Mouse (Mus musculus): ENCODE measurements at regions not wholly inside any gene's neighbourhood (a gene's known extent, or its start where the extent isn't known, plus 50 kb on each side); places are given as distances from the start of the nearest gene placed in this dataset.

DNA sequence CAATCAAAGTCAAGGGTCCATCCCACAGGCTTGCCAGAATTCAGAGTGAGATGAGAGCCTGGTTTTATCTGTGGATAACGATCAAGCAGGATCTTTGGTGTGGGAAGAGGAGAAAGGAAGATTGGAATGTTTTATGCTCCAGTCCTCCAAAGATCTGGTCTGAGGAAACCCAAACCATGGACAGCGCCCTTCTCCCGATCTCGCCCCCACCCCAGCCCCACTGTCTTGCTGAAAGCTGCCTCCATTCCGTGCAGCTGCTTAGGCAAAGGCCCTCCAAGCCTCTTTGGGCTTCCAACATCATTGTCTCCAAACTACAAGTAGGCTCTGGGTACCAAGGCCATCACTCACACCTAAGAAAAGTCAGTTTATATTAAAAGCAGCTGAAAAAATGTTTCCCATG lies 519.1 kb upstream of the Gulo start:
- no peak overlapping the region for H3K27ac ChIP-seq (ENCODE audit: low read depth, low read length)
- 40% methylated on average over 5 of the region's 5 CpGs for WGBS
- no peak overlapping the region for H3K4me3 ChIP-seq (ENCODE audit: low read length)
- no peaks in the 10 kb centered on the region for H3K36me3 ChIP-seq (ENCODE audit: control insufficient read depth, insufficient read depth, low read length)
- no peak overlapping the region for H3K4me2 ChIP-seq (ENCODE audit: low read length)
- no peaks in the 10 kb centered on the region for H3K9me3 ChIP-seq (ENCODE audit: control insufficient read depth, low read length)
- no peak overlapping the region for H3K9ac ChIP-seq (ENCODE audit: low read depth, low read length)
- no peak for ATAC-seq
- peaks cover under 1% of the 10 kb centered on the region; the same call in 1 of the 2 replicates for H3K4me1 ChIP-seq (ENCODE audit: control insufficient read depth, insufficient read depth, low read depth, low read length)
- H3K27me3 ChIP-seq (replicated peaks; ENCODE audit: control insufficient read depth, insufficient read depth, low read length) = no peaks in the 10 kb centered on the region

GRCm38 (mm10) chr14:66527061-66527460 lies 518.1 kb upstream of the Gulo start:
- H3K27me3 ChIP-seq (replicated peaks; ENCODE audit: control insufficient read depth, insufficient read depth, low read length) = no peaks in the 10 kb centered on the region
- no peak overlapping the region for H3K27ac ChIP-seq (ENCODE audit: low read depth, low read length)
- H3K36me3 ChIP-seq (ENCODE audit: control insufficient read depth, insufficient read depth, low read length) = no peaks in the 10 kb centered on the region
- ATAC-seq = no peak
- no peaks in the 10 kb centered on the region for H3K9me3 ChIP-seq (ENCODE audit: control insufficient read depth, low read length)
- H3K4me1 ChIP-seq (ENCODE audit: control insufficient read depth, insufficient read depth, low read depth, low read length) = peaks cover 9% of the 10 kb centered on the region
- no peak overlapping the region for H3K4me3 ChIP-seq (ENCODE audit: low read length)
- no peak overlapping the region for H3K9ac ChIP-seq (ENCODE audit: low read depth, low read length)
- WGBS = 72% methylated on average over 6 of the region's 6 CpGs
- H3K4me2 ChIP-seq (ENCODE audit: low read length) = no peak overlapping the region

DNA sequence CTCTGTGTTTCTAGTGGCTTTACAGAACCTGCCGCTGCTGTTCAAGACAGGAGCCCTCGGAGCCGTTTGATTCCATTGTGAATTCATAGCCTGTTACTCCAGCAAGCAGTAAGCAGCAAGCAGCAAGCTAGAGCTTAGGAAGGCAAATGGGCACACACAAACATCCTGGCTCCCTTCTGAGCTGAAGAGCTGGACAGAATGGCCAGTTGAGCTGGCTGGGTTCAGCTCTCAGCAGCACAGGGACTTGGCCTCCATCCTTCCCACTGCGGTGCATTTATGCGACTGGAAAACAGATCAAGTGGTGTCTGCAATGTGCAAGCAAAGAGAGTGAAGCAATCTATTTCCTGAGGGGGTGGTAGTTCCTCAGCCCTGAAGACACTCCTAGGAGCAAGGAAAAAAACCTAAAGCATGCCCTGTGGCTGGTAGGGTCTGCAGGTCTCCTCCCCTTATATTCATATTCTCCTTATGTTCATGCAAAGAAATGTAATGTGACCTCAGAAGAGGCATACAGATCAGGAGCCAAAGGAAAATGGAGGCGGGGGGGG lies 513.9 kb upstream of the Gulo start:
- H3K4me3 ChIP-seq (ENCODE audit: low read length) = no peak overlapping the region
- no peaks in the 10 kb centered on the region for H3K27me3 ChIP-seq (replicated peaks; ENCODE audit: control insufficient read depth, insufficient read depth, low read length)
- peaks cover 11% of the 10 kb centered on the region for H3K4me1 ChIP-seq (ENCODE audit: control insufficient read depth, insufficient read depth, low read depth, low read length)
- peak; percentile 74 for ATAC-seq
- no peaks in the 10 kb centered on the region for H3K36me3 ChIP-seq (ENCODE audit: control insufficient read depth, insufficient read depth, low read length)
- no peak overlapping the region for H3K4me2 ChIP-seq (ENCODE audit: low read length)
- peak overlapping the region; percentile 48 for H3K27ac ChIP-seq (ENCODE audit: low read depth, low read length)
- 48% methylated on average over 6 of the region's 6 CpGs for WGBS
- H3K9ac ChIP-seq (ENCODE audit: low read depth, low read length) = peak overlapping the region; percentile 40; the same call in 1 of the 2 replicates
- no peaks in the 10 kb centered on the region for H3K9me3 ChIP-seq (ENCODE audit: control insufficient read depth, low read length)

- Histone ChIP-seq H3K27ac (ENCODE audit: low read depth, low read length) (peak overlapping the region; percentile 48; the same call in 1 of the 2 replicates), H3K4me2 (ENCODE audit: low read length) (no peak overlapping the region), H3K9me3 (ENCODE audit: control insufficient read depth, low read length) (no peaks in the 10 kb centered on the region), H3K4me1 (ENCODE audit: control insufficient read depth, insufficient read depth, low read depth, low read length) (peaks cover 11% of the 10 kb centered on the region), H3K9ac (ENCODE audit: low read depth, low read length) (no peak overlapping the region), H3K4me3 (ENCODE audit: low read length) (no peak overlapping the region), H3K27me3 (replicated peaks; ENCODE audit: control insufficient read depth, insufficient read depth, low read length) (no peaks in the 10 kb centered on the region), H3K36me3 (ENCODE audit: control insufficient read depth, insufficient read depth, low read length) (no peaks in the 10 kb centered on the region)
- WGBS = 57% methylated on average over 7 of the region's 7 CpGs
- ATAC-seq = no peak
Observed at GRCm38 (mm10) chr14:66521836-66522629, 513.0 kb upstream of the Gulo start.

DNA sequence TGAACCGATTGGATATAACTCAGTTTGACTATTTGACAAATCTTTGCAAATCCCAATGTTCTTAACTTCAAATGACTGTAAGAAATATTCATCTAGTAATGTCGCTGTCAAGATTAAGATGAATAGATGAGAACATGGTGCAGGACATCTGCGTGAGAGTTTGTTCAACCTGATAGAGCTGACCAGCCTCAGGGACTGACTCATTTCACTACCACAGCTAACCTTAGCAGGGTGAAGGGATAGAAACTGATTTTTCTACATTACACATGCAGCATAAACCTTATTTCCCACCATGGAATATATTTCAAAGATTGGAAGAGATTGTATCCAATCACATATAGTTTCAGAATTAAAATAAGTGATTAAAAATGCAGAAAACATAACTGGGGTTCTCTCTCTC lies 507.8 kb upstream of the Gulo start:
- no peaks in the 10 kb centered on the region for H3K9me3 ChIP-seq (ENCODE audit: control insufficient read depth, low read length)
- ATAC-seq = no peak
- H3K9ac ChIP-seq (ENCODE audit: low read depth, low read length) = no peak overlapping the region
- no peaks in the 10 kb centered on the region for H3K27me3 ChIP-seq (replicated peaks; ENCODE audit: control insufficient read depth, insufficient read depth, low read length)
- H3K27ac ChIP-seq (ENCODE audit: low read depth, low read length) = no peak overlapping the region
- no peaks in the 10 kb centered on the region for H3K4me1 ChIP-seq (ENCODE audit: control insufficient read depth, insufficient read depth, low read depth, low read length)
- H3K4me2 ChIP-seq (ENCODE audit: low read length) = no peak overlapping the region
- no peak overlapping the region for H3K4me3 ChIP-seq (ENCODE audit: low read length)
- H3K36me3 ChIP-seq (ENCODE audit: control insufficient read depth, insufficient read depth, low read length) = no peaks in the 10 kb centered on the region
- 85% methylated on average over 3 of the region's 3 CpGs for WGBS

DNA sequence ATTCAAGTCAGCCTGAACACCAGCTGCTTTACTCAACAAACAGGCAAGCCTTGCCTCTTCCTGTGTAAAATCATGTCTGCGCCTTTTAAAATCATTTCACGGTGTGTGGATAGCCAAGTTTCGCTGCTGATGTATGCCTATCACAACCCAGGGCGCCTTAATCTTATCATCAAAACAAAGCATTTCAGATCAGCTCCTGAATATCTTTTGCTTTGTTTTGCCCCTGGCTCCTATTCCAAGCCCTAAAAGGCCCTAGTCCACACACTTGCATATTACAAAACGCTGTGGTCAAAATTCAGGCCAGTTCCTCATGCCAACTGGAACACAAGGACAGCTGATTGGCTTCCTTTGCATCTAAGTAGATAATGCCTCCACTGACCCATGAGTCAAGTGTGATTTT lies 501.7 kb upstream of the Gulo start:
- peak; percentile 54; the same call in 1 of the 2 replicates for ATAC-seq

DNA sequence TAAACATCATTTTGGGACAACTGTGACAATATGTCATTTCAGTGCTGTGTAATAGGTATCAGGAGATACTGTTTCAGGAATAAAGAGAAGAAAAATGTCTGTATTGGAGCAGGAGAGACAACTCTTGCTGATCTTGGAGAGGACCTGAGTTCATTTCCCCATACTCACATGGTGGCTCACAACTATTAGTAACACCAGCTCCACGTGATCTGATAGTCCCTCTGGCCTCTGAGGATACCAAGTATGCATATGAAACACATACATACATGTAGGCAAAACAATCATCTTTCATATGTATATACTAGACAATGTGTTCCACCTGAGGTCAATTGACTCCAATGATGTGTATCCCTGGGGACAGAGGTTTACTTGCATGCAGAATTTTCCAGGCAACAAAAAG lies 501.2 kb upstream of the Gulo start:
- Histone ChIP-seq H3K36me3 (ENCODE audit: control insufficient read depth, insufficient read depth, low read length) (no peaks in the 10 kb centered on the region), H3K27me3 (replicated peaks; ENCODE audit: control insufficient read depth, insufficient read depth, low read length) (no peaks in the 10 kb centered on the region), H3K9me3 (ENCODE audit: control insufficient read depth, low read length) (no peaks in the 10 kb centered on the region), H3K9ac (ENCODE audit: low read depth, low read length) (no peak overlapping the region), H3K4me1 (ENCODE audit: control insufficient read depth, insufficient read depth, low read depth, low read length) (peaks cover 6% of the 10 kb centered on the region; the same call in 1 of the 2 replicates), H3K27ac (ENCODE audit: low read depth, low read length) (no peak overlapping the region), H3K4me2 (ENCODE audit: low read length) (no peak overlapping the region), H3K4me3 (ENCODE audit: low read length) (no peak overlapping the region)
- WGBS = 63% methylated on average over 1 of the region's 1 CpGs
- ATAC-seq = no peak

More for the DNA sequence above, 501.7 kb upstream of the Gulo start:
- Histone ChIP-seq H3K4me3 (ENCODE audit: low read length) (no peak overlapping the region), H3K36me3 (ENCODE audit: control insufficient read depth, insufficient read depth, low read length) (no peaks in the 10 kb centered on the region), H3K4me2 (ENCODE audit: low read length) (no peak overlapping the region), H3K27ac (ENCODE audit: low read depth, low read length) (no peak overlapping the region), H3K9me3 (ENCODE audit: control insufficient read depth, low read length) (no peaks in the 10 kb centered on the region), H3K9ac (ENCODE audit: low read depth, low read length) (no peak overlapping the region), H3K27me3 (replicated peaks; ENCODE audit: control insufficient read depth, insufficient read depth, low read length) (no peaks in the 10 kb centered on the region), H3K4me1 (ENCODE audit: control insufficient read depth, insufficient read depth, low read depth, low read length) (peaks cover 6% of the 10 kb centered on the region; the same call in 1 of the 2 replicates)
- 63% methylated on average over 5 of the region's 5 CpGs for WGBS

DNA sequence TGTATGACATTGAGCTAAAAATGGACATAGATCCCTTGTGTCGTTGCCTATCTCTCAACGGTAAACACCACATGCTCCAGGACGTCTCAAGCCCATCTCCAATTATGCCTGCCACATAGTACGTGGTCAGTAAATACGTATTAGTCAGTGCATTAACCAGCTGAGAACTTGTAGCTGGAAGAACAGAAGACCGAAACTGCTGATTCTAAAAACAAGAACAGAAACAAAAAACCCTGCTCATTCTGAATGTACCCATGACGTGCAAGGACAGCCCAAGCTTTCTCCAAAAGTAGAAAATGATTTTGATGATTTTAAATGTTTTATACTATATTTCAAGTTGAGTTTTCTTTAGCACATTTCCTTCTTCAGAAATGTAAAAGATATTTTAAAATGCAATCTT lies 500.7 kb upstream of the Gulo start:
- H3K36me3 ChIP-seq (ENCODE audit: control insufficient read depth, insufficient read depth, low read length) = no peaks in the 10 kb centered on the region
- H3K9me3 ChIP-seq (ENCODE audit: control insufficient read depth, low read length) = no peaks in the 10 kb centered on the region
- no peak overlapping the region for H3K9ac ChIP-seq (ENCODE audit: low read depth, low read length)
- H3K4me2 ChIP-seq (ENCODE audit: low read length) = no peak overlapping the region
- H3K4me1 ChIP-seq (ENCODE audit: control insufficient read depth, insufficient read depth, low read depth, low read length) = peaks cover 6% of the 10 kb centered on the region; the same call in 1 of the 2 replicates
- H3K27ac ChIP-seq (ENCODE audit: low read depth, low read length) = no peak overlapping the region
- no peak overlapping the region for H3K4me3 ChIP-seq (ENCODE audit: low read length)
- no peak for ATAC-seq
- WGBS = 94% methylated on average over 7 of the region's 7 CpGs
- H3K27me3 ChIP-seq (replicated peaks; ENCODE audit: control insufficient read depth, insufficient read depth, low read length) = no peaks in the 10 kb centered on the region

- Histone ChIP-seq H3K4me1 (ENCODE audit: control insufficient read depth, insufficient read depth, low read depth, low read length) (peaks cover 10% of the 10 kb centered on the region), H3K27me3 (replicated peaks; ENCODE audit: control insufficient read depth, insufficient read depth, low read length) (no peaks in the 10 kb centered on the region), H3K9ac (ENCODE audit: low read depth, low read length) (no peak overlapping the region), H3K36me3 (ENCODE audit: control insufficient read depth, insufficient read depth, low read length) (no peaks in the 10 kb centered on the region), H3K4me3 (ENCODE audit: low read length) (no peak overlapping the region), H3K9me3 (ENCODE audit: control insufficient read depth, low read length) (no peaks in the 10 kb centered on the region), H3K4me2 (ENCODE audit: low read length) (no peak overlapping the region), H3K27ac (ENCODE audit: low read depth, low read length) (no peak overlapping the region)
- WGBS = 83% methylated on average over 6 of the region's 6 CpGs
- ATAC-seq = no peak
Observed at GRCm38 (mm10) chr14:66501995-66502394, 493.0 kb upstream of the Gulo start.
